In the genomic region with DNA sequence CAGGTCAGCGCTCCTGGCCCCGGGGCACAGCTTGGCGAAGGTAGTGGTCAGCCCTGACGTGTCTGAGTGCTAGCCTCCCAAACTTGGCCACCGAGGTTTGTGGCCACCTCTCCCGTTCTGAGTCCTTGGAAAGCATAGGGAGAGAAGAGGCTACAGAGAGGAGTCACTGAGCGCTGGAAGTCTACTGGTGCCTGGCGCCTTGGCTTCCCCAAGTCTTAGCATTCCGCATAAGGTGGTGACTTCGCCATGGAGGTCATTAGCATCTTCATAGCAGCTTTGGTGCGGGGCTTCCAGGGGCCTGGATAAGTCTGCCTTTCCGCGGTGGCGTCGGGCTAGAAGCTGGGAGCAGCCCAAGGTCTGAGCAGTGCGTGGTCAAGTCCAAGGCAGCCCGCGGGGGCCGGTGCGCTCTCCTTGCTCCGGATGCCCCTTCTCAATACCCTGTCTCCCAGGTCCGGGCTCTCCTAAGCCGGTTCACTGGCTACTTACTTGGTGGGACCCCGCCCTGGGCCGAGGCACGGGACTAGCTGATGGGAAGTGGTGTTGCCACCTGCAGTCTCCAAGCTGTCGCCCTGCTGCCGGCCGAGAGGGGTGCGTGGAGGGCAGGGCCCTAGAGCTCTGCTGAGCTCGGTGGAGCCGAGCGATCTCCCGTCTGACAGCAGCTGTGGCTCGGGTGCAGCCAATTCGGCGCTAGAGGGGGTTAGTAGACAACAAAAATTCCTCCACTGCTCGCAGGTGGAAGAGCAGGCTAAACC, we compare ENCODE assay signal across 9 mouse cellular contexts. TPM values are rescaled to one million over a fixed set of nuclear protein-coding genes. Genes with fewer than 3 reads are reported as not detected.
DNase-seq lines count a peak whose midpoint lies in the region; ATAC-seq and TF ChIP-seq lines count a peak whose summit lies in the region.
"Had no signal": no experiment of that assay in that cellular context is flagged by ENCODE, and none has a peak within 500 bp of the region (broad histone marks: within the 10 kb centered on the region; RNA-seq: fewer than 3 reads in every experiment).

No protein-coding gene starts in this region.

- H3K4me3 ChIP-seq in liver, postnatal 0 days (ENCODE audit: low read depth, low read length) = no peak overlapping the region
- peak overlapping the region; percentile 68 for H3K4me3 ChIP-seq in midbrain, postnatal 0 days (ENCODE audit: low read depth, low read length)

- H3K9ac ChIP-seq in liver, postnatal 0 days (replicated peaks) = no peak overlapping the region
- H3K9ac ChIP-seq in midbrain, postnatal 0 days (replicated peaks; ENCODE audit: low read length, poor library complexity, severe bottlenecking) = peak overlapping the region; percentile 65

- H3K36me3 ChIP-seq in liver, postnatal 0 days (replicated peaks; ENCODE audit: insufficient read depth, low read length) = no peaks in the 10 kb centered on the region
- no peaks in the 10 kb centered on the region for H3K36me3 ChIP-seq in midbrain, postnatal 0 days (ENCODE audit: insufficient read depth, low read length)

- no peak for TF ChIP-seq EP300 in liver, postnatal 0 days (IDR thresholded peaks at IDR 0.05; ENCODE audit: low read depth)

- no peaks in the 10 kb centered on the region for H3K4me1 ChIP-seq in liver, postnatal 0 days (ENCODE audit: insufficient read depth)
- no peaks in the 10 kb centered on the region for H3K4me1 ChIP-seq in midbrain, postnatal 0 days (ENCODE audit: insufficient read depth, low read length)

- no peak for ATAC-seq in liver, postnatal 0 days
- peak; percentile 86 for ATAC-seq in midbrain, postnatal 0 days (ENCODE audit: low FRiP score)

- H3K9me3 ChIP-seq in liver, postnatal 0 days (ENCODE audit: low read length) = no peaks in the 10 kb centered on the region
- no peaks in the 10 kb centered on the region for H3K9me3 ChIP-seq in midbrain, postnatal 0 days (ENCODE audit: low read length)

- WGBS in liver, postnatal 0 days (ENCODE audit: insufficient replicate concordance) = 2% methylated on average over 38 of the region's 38 CpGs
- under 1% methylated on average over 38 of the region's 38 CpGs for WGBS in midbrain, postnatal 0 days

- TF ChIP-seq CTCF in liver, postnatal 0 days (IDR thresholded peaks at IDR 0.05; ENCODE audit: low read depth) = no peak
- peak; percentile 82 for TF ChIP-seq CTCF in midbrain, postnatal 0 days (IDR thresholded peaks at IDR 0.05)

- 0 out of 2 replicates have a peak, but pooled peaks cover 10% of the 10 kb centered on the region for H3K27me3 ChIP-seq in liver, postnatal 0 days (ENCODE audit: insufficient read depth, low read length)
- 0 out of 2 replicates have a peak, but pooled peaks cover 4% of the 10 kb centered on the region for H3K27me3 ChIP-seq in midbrain, postnatal 0 days (ENCODE audit: insufficient read depth, low read length)

- no peak overlapping the region for H3K4me2 ChIP-seq in liver, postnatal 0 days (ENCODE audit: low read depth, low read length)
- peak overlapping the region; percentile 89 for H3K4me2 ChIP-seq in midbrain, postnatal 0 days (ENCODE audit: low read depth, low read length, poor library complexity, severe bottlenecking)

- DNase-seq in liver = peak; percentile 28
- DNase-seq in liver, postnatal 0 days = no peak
- peak; percentile 87 to 88 for DNase-seq in cerebellum, postnatal 10 days
- peak; percentile 44 to 70 for DNase-seq in frontal cortex, postnatal 10 days (ENCODE audit: low spot score in 2 of 2)
- DNase-seq in layer of hippocampus, postnatal 36 days = peak; percentile 76 to 78
- peak; percentile 91 for DNase-seq in midbrain, postnatal 0 days (ENCODE audit: low spot score)
- DNase-seq in testis, postnatal 14 days (ENCODE audit: low spot score) = peak; percentile 18
- DNase-seq in thymus, postnatal 36 days = no peak

- no peak overlapping the region for H3K27ac ChIP-seq in liver, postnatal 0 days (ENCODE audit: low read depth)
- no peak overlapping the region for H3K27ac ChIP-seq in midbrain, postnatal 0 days (ENCODE audit: low read depth, low read length)
- H3K27ac ChIP-seq: macrophage had no signal

RNA-seq across cellular contexts. Expression of a gene that starts 0.7 kb away (rescaled TPM):
- not detected in 2 replicates for polyA plus RNA-seq in liver, postnatal 0 days (2015; fragmentation: Nextera tagmentation; extraction: Ambion mirVana)
- 100 to 1,000 TPM; 209 to 210 TPM for total RNA-seq in layer of hippocampus, postnatal 36 days (2021)
- total RNA-seq in midbrain, postnatal 0 days (2014; rRNA removed) = 25.0 and 25.3 TPM in 2 replicates
- 4.1 and 5.3 TPM in 2 replicates for polyA plus RNA-seq in midbrain, postnatal 0 days (2015; fragmentation: Nextera tagmentation; extraction: Ambion mirVana)
- polyA plus RNA-seq: macrophage had no signal

Comparison
In these comparisons a context has a peak if more than half of its experiments do, and no peak if none do; other contexts are left out.
1. DNase-seq: peak in liver (single experiment), cerebellum, postnatal 10 days (2 of 2), frontal cortex, postnatal 10 days (2 of 2), layer of hippocampus, postnatal 36 days (2 of 2), midbrain, postnatal 0 days (single experiment) and testis, postnatal 14 days (single experiment); none in liver, postnatal 0 days (single experiment) and thymus, postnatal 36 days (0 of 2).